Mouse (Mus musculus): ENCODE results near the gene Parp1. TPM values are rescaled to one million over a fixed set of nuclear protein-coding genes. Genes with fewer than 3 reads are reported as not detected.

The Parp1 gene
- polyA plus RNA-seq (2017; shearing (Covaris generic)): 44.7 TPM

GRCm38 (mm10) chr1:180568761-180569452, at the start of gene Parp1:
Parp1 (plus strand) TSS chr1:180568924.

GRCm38 (mm10) chr1:180641137-180641517, 72.4 kb downstream of the Parp1 start, which contains the start of gene Lin9:
Lin9 (plus strand) TSS chr1:180641150.

Other genes with a start within 250 kb of the Parp1 start
- 128 TPM for gene Itpkb, start 238.4 kb upstream of the Parp1 start, polyA plus RNA-seq (2017; shearing (Covaris generic))
- not detected for gene Stum, start 85.4 kb upstream of the Parp1 start, polyA plus RNA-seq (2017; shearing (Covaris generic))
- 22.2 TPM for gene Lin9, start 72.2 kb downstream of the Parp1 start, polyA plus RNA-seq (2017; shearing (Covaris generic))
- not detected for gene Mixl1, start 128.1 kb downstream of the Parp1 start, polyA plus RNA-seq (2017; shearing (Covaris generic))
- 54.7 TPM for gene Acbd3, start 157.1 kb downstream of the Parp1 start, polyA plus RNA-seq (2017; shearing (Covaris generic))
- gene H3f3a, start 245.0 kb downstream of the Parp1 start, polyA plus RNA-seq (2017; shearing (Covaris generic)): 957 TPM

Measured in effector memory CD4-positive, alpha-beta T cell, adult 7 months (primary cell).